Mouse (Mus musculus): ENCODE data around the gene Cachd1.

Gene Cachd1

DNA sequence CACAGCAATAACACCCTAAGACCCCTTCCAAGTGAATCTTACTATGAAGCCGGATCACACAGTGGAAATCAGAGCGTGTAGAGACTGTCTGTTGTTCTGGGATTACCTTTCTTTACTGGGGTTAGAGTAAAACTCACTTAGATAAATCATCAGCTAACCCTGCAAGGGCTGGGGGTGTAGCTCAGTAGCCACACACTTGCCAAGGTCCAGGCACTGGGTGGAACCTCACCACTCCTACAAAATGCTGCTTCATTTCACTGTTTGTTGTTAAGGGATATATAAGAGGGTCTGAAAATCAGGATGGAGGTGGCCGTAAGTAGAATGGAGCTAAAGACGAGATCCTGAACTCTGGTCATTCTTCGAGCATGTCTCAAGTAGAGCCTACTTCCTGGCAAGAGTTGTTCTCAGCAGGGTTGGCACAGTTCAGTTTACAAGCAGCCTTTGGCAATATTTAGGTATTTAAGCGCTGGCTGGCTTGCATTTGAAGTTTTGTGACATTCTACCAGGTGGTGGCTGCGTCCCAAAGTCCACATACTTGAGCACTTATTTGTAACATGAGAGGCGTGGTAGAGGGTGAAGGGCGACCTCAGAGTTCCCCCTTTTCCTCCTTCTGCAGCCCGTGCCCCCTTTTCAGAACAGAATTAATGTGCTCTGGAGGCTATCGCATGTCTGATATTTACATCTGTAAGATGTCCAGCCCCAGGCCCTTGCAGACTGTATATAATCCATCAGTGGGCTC, 146.5 kb downstream of the Cachd1 start:
- no peak for DNase-seq (ENCODE audit: low spot score)

DNA sequence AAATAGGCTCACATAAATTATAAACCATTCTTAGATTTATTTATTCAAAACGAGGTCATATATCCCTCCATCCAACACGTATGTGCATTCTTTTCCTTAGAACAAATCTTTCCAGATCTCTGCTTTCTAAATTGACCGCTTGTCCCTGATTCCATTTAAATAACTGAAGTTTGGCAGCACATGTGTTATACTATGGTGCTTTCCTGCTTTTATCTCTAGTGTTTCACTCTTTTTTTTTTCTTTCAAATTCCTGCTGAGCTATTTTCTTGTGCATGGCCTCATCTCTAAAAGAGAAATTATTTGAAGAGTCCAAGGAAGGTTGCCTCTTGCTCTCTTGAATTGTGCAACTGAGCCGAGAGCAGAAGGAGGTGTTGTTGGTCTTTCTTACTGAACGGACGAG, 147.1 kb downstream of the Cachd1 start:
- no peak for DNase-seq (ENCODE audit: low spot score)

DNA sequence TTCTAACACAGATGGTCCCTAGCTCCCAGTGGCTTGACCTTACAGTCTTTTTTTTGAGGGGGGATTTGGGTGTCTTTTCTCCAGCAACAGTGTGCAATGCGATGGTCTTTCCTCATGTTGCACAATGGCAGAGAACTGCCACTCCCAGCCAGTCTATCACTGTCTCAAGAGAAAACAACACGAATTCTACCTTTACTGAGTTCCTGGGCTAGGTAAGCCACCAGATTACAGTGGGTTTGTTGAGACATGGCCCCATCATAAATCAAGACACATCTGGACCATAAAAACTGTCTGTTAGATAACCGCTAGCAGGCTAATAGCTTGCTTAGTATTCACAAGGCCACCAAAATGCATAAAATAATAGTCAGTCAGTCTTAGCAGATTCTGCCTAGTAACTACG, 147.8 kb downstream of the Cachd1 start:
- no peak for DNase-seq (ENCODE audit: low spot score)

DNA sequence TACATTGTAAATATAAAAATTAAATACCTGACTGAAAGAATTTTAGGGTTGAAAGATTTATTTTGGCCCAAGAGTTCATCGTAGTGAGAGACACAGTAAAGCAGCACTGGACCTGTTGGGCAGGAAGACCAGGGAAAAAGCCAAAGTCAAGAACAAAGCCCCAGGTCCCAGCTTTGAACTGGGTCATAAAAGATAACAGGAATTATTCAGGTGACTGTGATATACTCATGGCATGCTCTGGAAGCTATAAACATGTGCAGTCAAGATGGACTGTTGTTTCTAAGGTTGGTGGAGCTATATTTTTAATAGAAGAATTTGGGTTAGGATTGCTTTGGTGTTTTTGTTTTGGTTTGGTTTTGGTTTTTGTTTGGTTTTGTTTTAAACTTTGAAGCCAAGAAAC, 148.7 kb downstream of the Cachd1 start:
- DNase-seq (ENCODE audit: low spot score) = no peak

DNA sequence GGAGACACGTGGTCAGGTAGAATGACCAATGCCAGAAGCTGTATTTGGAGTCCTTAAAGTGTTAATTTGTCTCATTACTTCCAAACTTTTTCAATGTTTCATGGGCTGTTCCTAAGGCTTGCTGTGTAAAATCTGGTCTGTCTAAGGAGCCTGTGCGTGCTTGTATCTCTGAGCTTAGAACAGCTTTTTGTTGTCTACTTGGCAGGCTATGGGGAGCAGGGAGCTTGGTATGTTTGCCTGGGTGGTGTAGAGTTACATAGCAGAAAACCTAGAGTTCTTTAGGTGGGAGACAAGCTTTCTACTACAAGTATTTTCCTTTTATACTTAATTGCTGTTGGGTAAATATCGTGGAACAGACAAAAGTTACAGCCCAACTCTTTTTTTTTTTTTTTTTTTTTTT, 150.1 kb downstream of the Cachd1 start:
- no peak for DNase-seq (ENCODE audit: low spot score)

DNA sequence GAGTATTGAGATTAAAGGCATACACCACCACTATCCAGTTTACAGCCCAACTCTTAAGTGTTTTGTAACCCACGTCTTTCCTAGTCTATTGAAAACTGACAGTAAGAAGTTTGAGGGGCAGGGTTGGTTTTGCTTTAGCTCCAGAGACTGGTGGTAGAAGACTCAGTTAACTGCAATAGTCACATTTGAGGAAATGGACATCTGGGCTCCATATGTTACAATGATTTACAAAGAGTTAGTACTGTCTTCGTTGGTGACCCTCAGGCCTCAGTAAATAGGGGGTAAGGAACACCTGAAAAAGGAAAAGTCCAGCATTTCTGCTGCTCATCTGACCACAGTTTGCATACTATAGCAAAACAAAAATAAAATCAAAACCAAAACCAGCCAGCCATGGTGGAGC, 150.6 kb downstream of the Cachd1 start:
- DNase-seq (ENCODE audit: low spot score) = no peak

DNA sequence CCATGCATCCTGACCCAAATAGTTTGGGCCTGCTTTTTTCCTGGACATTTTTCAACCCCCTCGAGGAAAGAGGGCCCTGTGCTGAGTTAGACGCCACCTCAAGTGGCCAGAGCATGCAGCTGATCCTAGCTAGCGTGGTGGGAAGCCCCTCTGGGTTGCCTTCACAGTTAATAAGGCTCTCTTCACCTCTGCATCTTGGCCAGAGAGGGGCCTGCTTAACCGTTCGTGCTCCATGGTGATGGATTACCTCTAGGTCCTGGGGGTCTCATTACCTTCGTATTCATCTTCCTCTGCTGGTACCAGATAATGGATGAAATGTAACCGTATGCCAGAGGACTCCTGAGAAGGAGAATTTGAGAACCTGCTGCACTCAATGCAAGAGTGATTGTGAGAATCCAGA, 167.2 kb downstream of the Cachd1 start:
- no peak for DNase-seq (ENCODE audit: low spot score)

DNA sequence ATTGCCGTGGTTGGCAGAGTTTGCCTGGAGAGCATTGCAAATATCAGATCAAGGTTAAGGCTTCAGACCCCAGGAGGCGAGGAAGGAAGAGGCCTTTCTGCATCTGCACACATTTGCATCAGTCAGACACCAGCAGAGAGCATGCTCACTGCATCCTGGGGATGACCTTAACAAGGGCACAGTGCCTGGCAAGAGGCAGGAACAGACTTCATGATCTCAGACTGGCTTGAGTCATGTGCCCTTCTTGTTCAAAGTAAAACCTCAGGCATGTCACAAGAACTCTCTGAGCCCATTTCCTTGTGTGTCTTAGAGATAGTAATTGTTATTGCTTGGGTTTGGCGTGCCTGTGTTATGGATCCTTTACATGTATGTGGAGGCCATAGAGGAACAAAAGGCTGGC, 167.8 kb downstream of the Cachd1 start:
- no peak for DNase-seq (ENCODE audit: low spot score)

DNA sequence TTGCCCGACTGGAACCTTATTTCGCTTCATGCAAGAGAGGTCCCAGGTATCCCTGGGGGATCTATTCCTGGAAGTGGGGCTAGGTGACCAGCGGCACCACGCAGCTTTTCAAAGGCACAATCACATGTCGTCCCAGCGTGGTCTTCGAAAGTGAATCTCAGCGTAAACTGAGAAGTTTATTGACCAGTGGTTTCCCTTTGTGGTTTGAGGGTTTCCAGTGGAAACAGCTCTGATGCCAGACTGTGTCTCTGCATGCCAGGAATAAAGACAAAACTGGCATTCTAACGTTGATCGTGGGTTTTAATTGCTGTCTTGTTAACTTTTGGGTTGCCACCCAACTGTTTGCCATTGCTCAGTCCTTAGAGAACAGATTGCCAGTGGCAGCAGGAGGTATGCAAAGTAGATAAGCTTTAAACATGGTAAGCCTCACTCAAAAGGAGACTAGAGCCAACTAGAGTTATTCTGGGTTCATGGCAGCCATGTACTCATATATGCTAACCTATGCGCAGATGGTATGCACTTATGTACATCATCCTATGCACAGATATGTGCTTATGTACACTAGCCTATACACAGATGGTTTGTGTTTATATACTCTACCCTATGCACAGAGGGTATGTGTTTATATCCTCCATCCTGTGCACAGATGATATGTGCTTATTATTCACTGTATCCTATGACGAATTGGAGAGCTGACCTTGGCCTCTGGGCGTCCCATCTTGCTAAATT, 168.9 kb downstream of the Cachd1 start:
- no peak for DNase-seq (ENCODE audit: low spot score)

DNA sequence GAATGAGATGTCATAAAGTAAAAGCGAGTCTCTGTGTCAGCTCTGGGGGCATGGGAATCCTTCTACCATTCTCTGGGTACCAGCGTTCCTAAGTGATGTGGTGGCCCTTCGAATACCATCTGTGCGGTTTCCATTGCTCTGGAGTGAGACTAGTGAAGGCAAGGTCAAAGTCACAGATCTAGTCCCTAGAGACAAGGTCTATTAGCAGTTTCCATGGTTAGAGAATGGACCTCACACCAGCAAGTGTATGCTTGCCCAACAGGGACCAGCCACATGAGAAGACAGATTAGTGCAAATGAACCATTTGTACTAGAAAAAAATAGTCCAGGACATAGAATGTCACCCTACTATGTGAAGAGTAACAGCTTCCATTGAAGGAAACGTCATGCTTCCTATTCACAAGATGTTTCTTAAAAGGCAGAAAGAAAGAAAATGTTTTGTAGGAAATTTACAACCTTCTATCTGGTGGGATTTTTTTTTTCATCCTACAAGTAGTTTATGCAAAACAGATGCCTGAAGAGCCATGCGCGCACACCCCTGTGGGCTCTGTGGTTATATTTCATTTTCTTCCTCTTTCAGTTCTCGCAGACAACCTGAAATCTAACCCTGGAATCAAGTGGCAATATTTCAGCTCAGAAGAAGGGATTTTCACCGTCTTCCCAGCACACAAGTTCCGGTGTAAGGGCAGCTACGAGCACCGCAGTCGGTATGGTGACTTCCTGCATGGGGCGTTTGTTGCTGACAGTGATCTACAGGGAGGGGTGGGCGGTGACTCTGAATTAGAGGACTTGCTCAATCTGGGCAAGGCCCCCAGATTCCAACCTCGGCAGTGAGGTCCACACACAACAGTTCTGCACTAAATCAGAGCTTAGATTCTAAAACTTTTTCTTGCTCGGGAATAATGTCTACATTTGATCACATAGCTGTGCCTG, 172.3 kb downstream of the Cachd1 start:
- no peak for DNase-seq (ENCODE audit: low spot score)

DNA sequence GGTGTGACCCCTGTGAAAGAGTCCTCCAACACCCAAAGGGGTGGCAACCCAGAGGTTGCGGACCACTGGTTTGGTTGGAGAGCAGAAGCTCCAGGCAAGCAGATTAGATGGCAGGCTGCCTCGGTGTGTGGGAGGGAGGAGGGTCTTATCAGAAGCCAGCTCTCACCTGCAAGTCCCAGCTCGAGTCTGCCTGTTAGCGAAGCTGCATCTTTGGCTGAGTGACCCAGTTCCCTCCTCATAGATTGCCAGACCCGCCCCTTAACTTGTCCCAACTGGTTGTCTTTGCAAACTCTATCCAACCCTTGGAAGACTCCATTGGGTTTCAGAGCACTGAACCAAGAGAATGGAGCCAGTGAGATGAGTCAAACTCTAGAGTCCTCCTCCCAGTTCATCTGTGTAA, 173.8 kb downstream of the Cachd1 start:
- DNase-seq (ENCODE audit: low spot score) = no peak

DNA sequence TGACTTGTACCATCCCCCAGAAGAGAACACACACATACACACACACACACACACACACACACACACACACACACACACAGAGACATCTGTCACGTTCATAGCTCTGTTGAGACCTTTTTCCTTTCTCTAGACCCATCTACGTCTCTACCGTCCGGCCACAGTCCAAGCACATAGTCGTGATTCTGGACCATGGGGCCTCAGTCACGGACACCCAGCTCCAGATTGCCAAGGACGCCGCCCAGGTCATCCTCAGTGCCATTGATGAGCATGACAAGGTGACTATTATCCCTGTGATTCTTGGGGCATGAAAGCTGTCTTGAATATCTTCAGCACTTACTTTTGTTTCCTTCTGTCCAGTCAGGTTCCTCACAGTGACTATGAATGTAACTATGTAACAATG, 175.4 kb downstream of the Cachd1 start:
- DNase-seq (ENCODE audit: low spot score) = no peak

DNA sequence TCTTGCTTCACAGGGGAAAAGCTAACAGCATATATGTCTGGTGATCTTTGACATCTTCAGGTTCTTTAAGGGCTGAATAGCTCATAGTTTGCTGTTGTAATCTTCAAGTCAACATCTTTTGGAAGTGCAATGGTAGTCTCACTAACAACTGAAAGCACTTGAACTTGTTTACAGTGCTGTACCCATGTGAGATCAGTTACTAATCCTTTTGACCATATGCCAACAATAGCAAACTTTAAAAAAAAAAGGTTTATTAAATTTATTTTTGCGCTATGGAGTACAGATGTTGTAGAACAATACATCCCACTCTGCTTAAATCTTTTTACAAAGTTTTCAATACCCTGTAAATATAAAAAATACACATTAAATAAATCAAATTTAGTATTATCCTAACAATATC, 186.9 kb downstream of the Cachd1 start:
- DNase-seq (ENCODE audit: low spot score) = no peak

DNA sequence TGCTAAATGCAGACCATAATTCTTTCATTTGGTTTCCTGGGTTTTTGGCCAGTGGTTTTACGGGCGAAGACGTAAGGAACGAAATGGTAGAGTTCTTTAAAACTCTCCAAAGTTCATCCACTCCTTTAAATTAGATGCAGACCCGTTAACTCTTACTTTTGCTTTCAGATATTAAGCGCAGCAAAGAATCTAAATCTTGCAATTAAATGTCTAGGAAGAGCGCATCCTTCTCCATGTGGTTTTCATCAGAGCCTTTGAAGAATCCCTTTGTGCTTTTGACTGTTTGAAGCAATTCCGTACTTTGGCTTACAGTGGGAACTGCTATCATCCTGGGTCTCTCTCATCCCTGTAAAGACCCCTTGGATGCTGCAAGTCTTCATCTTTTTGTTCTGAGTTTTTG, 187.3 kb downstream of the Cachd1 start:
- DNase-seq (ENCODE audit: low spot score) = no peak

DNA sequence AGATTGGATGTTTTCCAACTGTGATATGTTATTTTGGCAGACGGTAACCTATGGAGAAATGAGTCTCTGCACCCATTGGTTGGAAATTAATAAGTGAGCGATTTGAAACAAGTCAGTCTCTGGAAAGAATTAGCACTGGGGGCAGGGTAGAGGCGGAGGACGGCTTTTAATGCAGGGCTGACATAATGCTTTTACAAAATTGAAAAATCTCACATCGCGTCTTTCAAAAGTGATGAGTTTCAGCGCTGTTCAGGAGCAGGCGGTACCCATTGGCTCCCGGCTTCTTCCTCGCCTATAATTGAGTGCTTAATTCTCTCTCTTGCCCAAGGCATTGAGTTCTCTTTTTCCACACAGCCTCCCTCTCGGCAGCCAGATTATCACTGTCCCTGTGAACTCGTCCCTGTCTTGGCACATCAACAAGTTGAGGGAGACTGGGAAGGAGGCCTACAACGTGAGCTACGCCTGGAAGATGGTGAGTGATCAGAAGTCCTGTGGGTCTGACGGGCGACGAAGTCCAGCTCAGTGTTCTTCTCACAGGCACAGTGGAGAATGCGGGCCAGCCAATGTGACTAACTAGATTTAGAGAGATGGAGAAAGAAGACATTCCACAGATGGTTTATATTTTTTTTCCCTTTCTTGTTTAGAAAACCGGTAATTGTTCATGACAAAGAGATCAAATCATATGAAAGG, 191.4 kb downstream of the Cachd1 start:
- DNase-seq (ENCODE audit: low spot score) = no peak

DNA sequence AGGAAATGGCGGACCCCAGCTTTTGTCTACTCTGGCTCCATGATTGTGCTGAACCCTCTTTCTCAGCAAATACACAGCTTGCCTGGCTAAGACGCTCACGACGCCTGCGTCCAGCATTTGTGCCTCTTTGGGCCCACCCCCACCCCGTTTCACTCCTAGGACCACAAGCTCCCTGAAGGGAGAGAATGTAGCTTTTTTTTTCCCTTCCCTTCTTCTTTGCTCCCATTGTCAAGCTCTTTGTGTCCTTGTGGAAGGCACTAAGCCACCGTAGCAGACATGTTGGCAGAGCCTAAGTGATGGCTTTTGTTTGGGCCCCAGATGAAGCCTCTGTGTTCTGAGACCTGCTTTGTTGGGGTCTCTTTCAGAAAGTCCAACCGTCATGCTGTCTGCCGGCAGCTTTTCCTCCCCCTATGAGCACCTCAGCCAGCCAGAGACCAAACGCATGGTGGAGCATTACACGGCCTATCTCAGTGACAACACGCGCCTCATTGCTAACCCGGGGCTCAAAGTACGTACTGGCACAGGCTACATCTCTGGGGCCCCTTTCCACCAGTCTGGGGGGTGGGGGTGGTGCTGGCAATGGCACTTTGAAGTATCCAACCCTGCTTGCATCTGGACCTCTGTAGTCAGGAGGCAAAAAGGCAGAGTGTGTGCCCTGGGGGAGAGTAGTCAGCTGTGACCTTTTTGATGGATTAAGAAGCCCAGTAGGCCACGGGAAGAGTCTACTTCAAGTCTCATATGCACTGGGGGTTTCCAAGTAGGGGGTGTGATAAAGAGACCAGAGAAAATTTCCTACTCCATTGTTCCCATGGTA, 197.4 kb downstream of the Cachd1 start:
- no peak for DNase-seq (ENCODE audit: low spot score)

DNA sequence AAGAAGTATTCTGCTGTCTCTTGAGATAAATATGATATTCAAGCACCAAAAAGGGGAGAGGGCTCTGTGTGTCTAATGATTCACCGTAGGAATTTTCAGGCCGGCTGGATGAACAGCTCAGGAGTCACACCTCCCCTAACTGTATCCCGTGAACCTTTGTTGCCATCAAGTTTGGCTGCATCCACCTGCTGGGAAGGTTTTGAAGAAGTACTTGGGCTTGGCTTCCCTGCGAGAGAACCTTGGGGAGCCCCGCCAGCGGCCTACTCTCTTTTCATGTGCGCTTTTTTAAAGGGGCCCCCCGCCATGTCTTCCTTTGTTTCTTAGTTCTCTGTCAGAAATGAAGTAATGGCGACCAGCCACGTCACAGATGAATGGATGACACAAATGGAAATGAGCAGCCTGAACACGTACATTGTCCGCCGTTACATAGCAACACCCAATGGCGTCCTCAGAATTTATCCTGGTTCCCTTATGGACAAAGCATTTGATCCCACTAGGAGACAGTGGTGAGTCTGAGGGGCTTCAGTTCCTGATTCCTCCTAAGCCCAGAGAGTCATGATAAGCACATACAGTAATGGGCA, 198.1 kb downstream of the Cachd1 start:
- DNase-seq (ENCODE audit: low spot score) = no peak

DNA sequence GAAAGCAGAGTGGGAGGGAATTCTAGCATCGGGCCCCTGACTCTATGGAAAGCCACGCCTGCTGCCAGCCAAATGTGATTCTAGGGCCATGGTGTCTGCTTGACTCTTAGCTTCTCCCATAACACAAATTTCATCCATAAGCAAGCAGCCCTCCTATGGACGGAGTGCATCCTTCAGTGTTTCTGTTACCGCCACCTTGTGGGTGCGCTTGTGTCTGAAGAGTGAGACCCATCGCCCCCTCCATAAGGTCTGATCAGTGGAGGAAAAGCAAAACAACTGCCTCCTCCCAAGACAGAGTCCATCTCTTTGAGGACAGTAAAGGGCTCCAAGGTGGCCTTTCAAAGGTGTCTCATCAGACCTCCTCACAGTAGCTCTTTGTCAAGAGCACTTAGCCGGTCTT, 201.0 kb downstream of the Cachd1 start:
- no peak for DNase-seq (ENCODE audit: low spot score)

DNA sequence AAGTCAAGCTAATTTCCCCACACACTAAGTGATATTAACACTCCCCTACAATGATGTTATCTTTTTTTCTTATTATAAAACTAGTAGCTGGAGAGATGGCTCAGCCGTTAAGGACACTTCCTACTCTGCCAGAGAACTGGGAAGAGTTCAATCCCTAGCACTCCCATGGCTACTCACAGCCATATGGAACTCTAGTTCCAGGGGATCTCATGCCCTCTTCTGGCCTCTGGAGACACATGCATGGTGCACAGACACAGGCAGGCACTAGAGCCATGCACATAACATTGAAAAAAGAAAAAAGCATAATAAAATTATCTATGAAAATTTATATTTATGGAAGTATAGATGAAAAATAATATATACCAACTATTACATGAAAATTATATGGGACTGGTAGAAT, 210.7 kb downstream of the Cachd1 start:
- DNase-seq (ENCODE audit: low spot score) = no peak

DNA sequence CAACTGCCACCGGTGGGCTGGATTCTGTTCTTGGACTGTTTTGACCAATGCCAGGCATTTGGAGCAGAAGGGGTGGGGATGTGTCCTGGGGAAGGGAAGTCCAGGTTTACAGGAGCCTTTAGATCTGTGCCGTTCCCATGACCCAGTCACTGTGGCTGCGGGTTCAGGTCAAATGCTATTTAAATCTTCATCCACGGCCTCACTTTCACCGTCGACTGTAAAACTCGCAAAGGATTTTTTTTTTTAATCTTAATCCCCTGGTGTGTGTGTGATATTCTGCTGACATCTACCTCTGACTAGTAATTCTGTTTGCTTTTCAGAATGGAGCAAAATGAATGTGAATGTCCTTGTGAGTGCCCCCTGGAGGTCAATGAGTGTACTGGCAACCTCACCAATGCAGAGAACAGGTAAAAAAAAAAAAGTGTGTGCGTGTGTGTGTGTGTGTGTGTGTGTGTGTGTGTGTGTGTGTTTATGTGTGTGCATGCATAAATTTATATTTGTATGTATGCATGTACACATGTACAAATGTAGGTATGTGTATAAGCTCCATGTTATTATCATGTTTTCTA, 211.8 kb downstream of the Cachd1 start:
- DNase-seq (ENCODE audit: low spot score) = no peak

DNA sequence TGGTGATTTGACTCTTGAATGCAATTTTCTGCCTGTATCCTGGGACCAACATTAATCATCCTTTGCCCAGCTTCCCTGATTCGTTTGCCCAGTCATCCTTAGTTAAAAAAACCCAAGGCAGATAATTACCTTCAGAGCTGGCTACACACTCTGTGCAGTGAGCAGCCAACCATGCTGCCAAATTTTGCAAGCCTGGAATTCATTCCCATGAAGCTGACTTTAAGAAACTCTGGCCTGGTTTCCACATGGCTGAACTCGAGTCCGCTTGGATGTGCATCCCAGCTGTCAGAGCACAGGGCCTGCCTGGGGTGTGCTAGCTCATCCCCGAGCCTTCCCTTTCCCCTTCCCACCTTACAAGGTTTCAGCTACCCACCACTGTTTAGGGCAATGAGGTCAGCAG, 214.5 kb downstream of the Cachd1 start:
- DNase-seq (ENCODE audit: low spot score) = no peak

Measured in c-Kit-positive CD71-positive TER-119-positive erythroid progenitor cells, embryonic 14.5 days (primary cell).